Mouse (Mus musculus) testis, postnatal 14 days (tissue): Measurements from ENCODE around the gene Lama5.

Experiments
- DNase-seq: peaks from one replicate; pipeline ENCODE4 v3.0.0; 2021; ENCODE audit warnings: low spot score

Gene Lama5

GRCm38 (mm10) chr2:180254436-180255209 lies 29.0 kb upstream of the Lama5 start:
- no peak for DNase-seq

DNA sequence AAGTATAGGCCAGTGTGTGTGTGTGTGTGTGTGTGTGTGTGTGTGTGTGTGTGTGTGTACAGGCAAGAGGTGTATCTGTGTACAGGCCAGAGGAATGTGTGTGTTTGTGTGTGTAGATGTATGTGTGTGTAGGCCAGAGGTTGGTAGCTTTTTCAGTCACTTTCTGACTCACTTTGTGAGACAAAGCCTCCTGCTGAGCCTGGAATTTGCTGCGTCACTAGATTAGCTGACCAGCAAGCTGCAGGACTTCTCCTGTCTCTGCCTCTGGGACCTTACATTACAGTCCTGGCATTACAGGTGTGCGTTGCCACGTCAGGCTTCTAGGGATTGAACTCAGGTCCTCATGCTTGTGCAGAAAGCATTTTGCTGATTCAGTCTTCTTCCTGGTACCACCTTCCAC lies 26.2 kb upstream of the Lama5 start:
- no peak for DNase-seq

GRCm38 (mm10) chr2:180250930-180251611 lies 25.4 kb upstream of the Lama5 start:
- peak; percentile 75 for DNase-seq

DNA sequence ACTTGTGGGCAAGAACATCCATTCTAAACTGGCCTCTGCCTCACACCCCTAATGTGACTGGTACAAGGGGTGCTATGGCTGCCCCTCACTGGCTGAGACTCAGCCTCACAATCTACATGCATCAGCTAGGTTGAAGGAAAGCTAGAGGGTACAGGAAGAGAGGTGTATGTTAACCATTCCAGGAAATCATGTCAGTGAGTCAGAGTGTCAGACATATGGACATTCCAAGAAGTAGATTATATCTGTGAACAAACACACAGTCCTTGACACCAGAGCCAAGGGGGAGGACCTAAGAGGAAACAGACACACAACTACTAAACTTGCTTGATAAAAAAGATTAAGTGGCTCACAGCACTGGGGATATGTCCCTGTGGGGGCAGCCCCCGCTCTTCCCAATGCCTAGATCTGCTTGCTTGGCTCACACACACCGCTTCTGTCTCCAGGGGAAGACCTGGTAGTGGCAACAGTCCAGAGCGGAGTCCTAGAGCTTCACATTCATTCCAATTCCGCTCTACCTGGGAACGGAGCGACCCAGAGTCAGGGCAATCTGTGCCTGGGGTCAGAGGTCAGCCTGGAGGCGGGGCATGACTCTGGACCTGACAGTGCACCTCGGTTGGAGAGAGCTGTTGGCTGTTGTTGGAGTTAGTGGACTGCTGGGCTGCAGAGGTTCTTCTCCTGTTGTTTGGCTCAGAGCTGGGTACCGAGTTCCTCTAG lies 23.4 kb upstream of the Lama5 start:
- no peak for DNase-seq

DNA sequence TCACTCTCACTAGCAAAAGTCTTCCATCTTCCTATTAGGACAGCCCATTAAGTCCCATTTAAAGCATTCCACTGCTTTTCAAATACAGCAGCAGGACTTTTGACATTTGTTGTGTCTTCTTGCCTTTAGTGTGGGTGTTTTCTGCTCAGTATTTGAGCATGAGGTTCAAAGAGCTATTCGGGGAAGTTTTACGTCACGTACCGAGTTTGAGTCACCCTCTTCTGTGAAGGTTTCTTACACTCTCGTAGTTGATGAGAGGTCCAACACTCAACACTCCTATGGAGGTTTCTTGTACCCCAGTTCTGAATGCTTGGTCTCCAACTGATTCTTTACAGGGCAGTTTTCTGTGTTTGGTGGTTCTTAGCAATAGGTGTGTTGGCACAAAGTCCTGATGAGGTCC lies 22.3 kb upstream of the Lama5 start:
- no peak for DNase-seq

DNA sequence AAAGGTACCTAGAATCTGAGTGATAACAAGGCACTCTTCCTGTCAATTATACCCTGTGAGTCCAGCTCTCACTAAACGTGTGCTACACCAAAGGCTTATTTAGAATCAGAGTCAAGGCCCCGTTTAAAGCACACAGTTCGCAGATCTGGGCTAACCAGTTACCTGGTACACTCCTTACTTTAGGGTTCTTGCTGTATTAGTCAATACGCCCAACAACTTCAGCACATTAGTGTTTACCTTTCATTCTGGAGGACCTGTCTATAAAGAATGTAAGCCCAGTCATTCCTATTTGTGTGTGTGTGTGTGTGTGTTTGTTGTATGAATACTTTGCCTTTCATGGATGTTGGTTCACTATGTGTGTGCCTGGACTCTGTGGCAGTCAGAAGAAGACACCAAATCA lies 17.4 kb upstream of the Lama5 start:
- DNase-seq: no peak

GRCm38 (mm10) chr2:180238591-180238990 lies 12.9 kb upstream of the Lama5 start:
- DNase-seq: no peak

GRCm38 (mm10) chr2:180237601-180238345 lies 12.1 kb upstream of the Lama5 start:
- DNase-seq: no peak

- no peak for DNase-seq
Observed at GRCm38 (mm10) chr2:180236930-180237329, 11.3 kb upstream of the Lama5 start.

DNA sequence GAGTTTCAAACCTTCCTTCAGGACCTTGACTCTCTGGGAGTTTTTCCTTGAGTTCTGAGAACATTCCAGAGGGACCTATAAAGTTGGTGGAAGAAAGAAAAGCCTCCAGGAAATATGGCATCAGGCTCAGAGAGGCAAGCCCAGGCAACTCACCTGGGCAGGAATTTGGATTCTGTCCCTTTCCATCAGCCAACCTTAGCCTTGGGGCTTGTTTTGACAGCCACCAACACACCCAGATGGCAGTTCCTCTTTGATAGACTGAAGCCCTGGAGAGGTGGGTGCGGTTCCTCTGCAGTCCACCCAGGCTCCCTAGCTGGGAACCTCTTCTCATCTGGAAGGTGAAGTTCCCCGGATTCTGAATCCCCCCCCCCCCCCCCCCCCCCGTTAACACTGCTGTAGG lies 10.8 kb upstream of the Lama5 start:
- no peak for DNase-seq

GRCm38 (mm10) chr2:180235788-180236187 lies 10.1 kb upstream of the Lama5 start:
- DNase-seq: no peak

- DNase-seq: no peak
Observed at GRCm38 (mm10) chr2:180234980-180235379, 9.3 kb upstream of the Lama5 start.

GRCm38 (mm10) chr2:180234353-180234752 lies 8.7 kb upstream of the Lama5 start:
- DNase-seq: no peak

- DNase-seq: no peak
Observed at GRCm38 (mm10) chr2:180233101-180233904, 7.6 kb upstream of the Lama5 start.

- DNase-seq: no peak
Observed at GRCm38 (mm10) chr2:180230482-180230881, 4.8 kb upstream of the Lama5 start.

GRCm38 (mm10) chr2:180229129-180229528 lies 3.5 kb upstream of the Lama5 start:
- no peak for DNase-seq

DNA sequence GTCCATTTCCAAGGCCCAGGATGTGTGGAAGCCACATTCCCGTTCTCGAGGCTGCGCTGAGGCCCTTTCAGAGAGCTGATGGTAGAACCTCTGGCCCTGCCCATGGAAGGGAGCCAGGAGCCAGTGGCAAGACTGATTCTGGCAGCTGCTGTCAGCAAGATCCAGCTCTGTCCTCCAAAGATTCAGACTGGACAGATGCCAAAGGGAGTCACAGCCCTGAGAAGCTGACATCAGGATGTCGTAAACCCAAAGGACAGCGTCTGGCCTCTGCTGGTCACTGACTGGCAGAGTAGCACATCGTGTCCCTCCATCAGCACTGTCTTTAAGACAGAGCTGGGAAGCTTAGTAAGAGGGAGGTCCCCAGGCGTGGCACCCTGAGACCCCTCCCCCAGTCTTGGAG lies 2.9 kb upstream of the Lama5 start:
- peak; percentile 61 for DNase-seq

DNA sequence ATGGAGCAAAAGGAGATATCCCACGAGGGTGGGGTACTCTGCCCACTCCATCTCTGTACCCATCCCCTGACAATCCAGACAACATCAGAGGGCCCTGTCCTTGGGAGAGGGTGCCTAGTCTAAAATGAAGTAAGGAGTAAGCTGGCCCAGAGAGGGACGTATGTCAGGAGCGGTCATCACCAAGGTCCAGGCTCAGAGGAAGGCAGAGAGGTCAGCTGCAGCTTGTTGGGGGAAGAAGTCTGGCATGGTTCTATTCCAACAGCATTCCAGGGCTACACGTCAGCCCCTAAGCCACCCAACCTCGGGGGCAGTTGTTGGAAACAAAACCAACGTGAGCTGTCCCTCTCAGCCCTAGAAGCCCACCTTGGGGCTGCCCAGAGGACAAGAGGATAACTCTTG lies 2.4 kb upstream of the Lama5 start:
- no peak for DNase-seq

GRCm38 (mm10) chr2:180227262-180228059 lies 1.8 kb upstream of the Lama5 start:
- DNase-seq: no peak

DNA sequence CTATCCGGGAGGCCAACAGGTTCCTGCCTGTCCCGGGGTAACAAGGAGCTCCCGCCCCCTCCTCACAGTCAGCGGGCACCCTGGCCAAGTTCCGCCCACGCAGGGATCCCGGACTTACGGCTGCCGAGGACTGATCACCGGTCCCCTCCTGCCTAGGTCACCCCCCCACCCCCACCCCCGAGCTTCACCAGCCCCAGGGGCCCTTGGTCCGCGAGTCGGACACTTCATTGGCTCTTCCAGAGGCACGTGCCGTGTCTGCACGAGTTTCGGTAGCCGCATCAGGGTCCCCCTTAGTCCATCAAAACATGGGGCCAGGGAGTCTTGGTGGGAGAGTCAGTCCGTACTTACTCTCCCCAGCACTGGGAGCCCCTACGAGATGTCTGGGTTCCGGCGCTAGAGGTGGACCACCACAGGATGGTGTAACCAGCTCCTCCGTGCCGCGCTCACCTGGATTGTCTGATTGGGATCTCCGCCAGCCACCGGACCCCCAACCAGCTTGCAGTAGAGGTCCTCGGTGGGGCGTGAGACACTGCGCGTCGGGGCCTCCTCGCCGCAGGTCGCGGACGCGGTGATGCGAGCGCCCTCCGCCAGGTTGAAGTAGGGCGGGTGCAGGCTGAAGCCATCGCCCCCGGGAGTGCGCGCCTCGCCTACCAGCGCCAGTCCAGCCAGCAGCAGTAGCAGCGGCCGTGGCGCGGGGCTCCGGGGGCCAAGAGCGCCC lies 456 bp downstream of the Lama5 start:
- DNase-seq: peak; percentile 60
